Mouse (Mus musculus): Measurements from ENCODE around the gene Dusp6.

The Dusp6 gene

GRCm38 (mm10) chr10:99262319-99262866 lies 638 bp upstream of the Dusp6 start:
- no peak for DNase-seq (ENCODE audit: low read depth, low spot score)
- H3K27me3 ChIP-seq (ENCODE audit: control insufficient read depth, insufficient read depth, low read length, poor library complexity, severe bottlenecking) = no peaks in the 10 kb centered on the region
- H3K36me3 ChIP-seq (ENCODE audit: control insufficient read depth, insufficient read depth, low read length, poor library complexity, severe bottlenecking) = no peaks in the 10 kb centered on the region

GRCm38 (mm10) chr10:99263419-99264221 lies 589 bp downstream of the Dusp6 start:
- no peaks in the 10 kb centered on the region for H3K36me3 ChIP-seq (ENCODE audit: control insufficient read depth, insufficient read depth, low read length, poor library complexity, severe bottlenecking)
- DNase-seq (ENCODE audit: low read depth, low spot score) = peak; percentile 57
- no peaks in the 10 kb centered on the region for H3K27me3 ChIP-seq (ENCODE audit: control insufficient read depth, insufficient read depth, low read length, poor library complexity, severe bottlenecking)

GRCm38 (mm10) chr10:99264301-99265010 lies 1.4 kb downstream of the Dusp6 start:
- DNase-seq (ENCODE audit: low read depth, low spot score) = peak; percentile 38
- H3K36me3 ChIP-seq (ENCODE audit: control insufficient read depth, insufficient read depth, low read length, poor library complexity, severe bottlenecking) = no peaks in the 10 kb centered on the region
- no peaks in the 10 kb centered on the region for H3K27me3 ChIP-seq (ENCODE audit: control insufficient read depth, insufficient read depth, low read length, poor library complexity, severe bottlenecking)

- no peaks in the 10 kb centered on the region for H3K27me3 ChIP-seq (ENCODE audit: control insufficient read depth, insufficient read depth, low read length, poor library complexity, severe bottlenecking)
- peak; percentile 35 for DNase-seq (ENCODE audit: low read depth, low spot score)
- no peaks in the 10 kb centered on the region for H3K36me3 ChIP-seq (ENCODE audit: control insufficient read depth, insufficient read depth, low read length, poor library complexity, severe bottlenecking)
These were observed 2.1 kb downstream of the Dusp6 start for GRCm38 (mm10) chr10:99265011-99265694.

GRCm38 (mm10) chr10:99266025-99266424 lies 3.0 kb downstream of the Dusp6 start:
- peak; percentile 41 for DNase-seq (ENCODE audit: low read depth, low spot score)
- Histone ChIP-seq H3K27me3 (ENCODE audit: control insufficient read depth, insufficient read depth, low read length, poor library complexity, severe bottlenecking) (no peaks in the 10 kb centered on the region), H3K36me3 (ENCODE audit: control insufficient read depth, insufficient read depth, low read length, poor library complexity, severe bottlenecking) (no peaks in the 10 kb centered on the region)

- Histone ChIP-seq H3K27me3 (ENCODE audit: control insufficient read depth, insufficient read depth, low read length, poor library complexity, severe bottlenecking) (no peaks in the 10 kb centered on the region), H3K36me3 (ENCODE audit: control insufficient read depth, insufficient read depth, low read length, poor library complexity, severe bottlenecking) (no peaks in the 10 kb centered on the region)
- no peak for DNase-seq (ENCODE audit: low read depth, low spot score)
These were observed 4.6 kb downstream of the Dusp6 start for GRCm38 (mm10) chr10:99267621-99268020.

GRCm38 (mm10) chr10:99268421-99269300 lies 5.6 kb downstream of the Dusp6 start:
- peak; percentile 88 for DNase-seq (ENCODE audit: low read depth, low spot score)
- no peaks in the 10 kb centered on the region for H3K27me3 ChIP-seq (ENCODE audit: control insufficient read depth, insufficient read depth, low read length, poor library complexity, severe bottlenecking)
- no peaks in the 10 kb centered on the region for H3K36me3 ChIP-seq (ENCODE audit: control insufficient read depth, insufficient read depth, low read length, poor library complexity, severe bottlenecking)

GRCm38 (mm10) chr10:99269301-99269701 lies 6.3 kb downstream of the Dusp6 start:
- H3K27me3 ChIP-seq (ENCODE audit: control insufficient read depth, insufficient read depth, low read length, poor library complexity, severe bottlenecking) = no peaks in the 10 kb centered on the region
- H3K36me3 ChIP-seq (ENCODE audit: control insufficient read depth, insufficient read depth, low read length, poor library complexity, severe bottlenecking) = no peaks in the 10 kb centered on the region
- DNase-seq (ENCODE audit: low read depth, low spot score) = no peak

- H3K27me3 ChIP-seq (ENCODE audit: control insufficient read depth, insufficient read depth, low read length, poor library complexity, severe bottlenecking) = no peaks in the 10 kb centered on the region
- no peaks in the 10 kb centered on the region for H3K36me3 ChIP-seq (ENCODE audit: control insufficient read depth, insufficient read depth, low read length, poor library complexity, severe bottlenecking)
- DNase-seq (ENCODE audit: low read depth, low spot score) = no peak
These were observed 6.7 kb downstream of the Dusp6 start for GRCm38 (mm10) chr10:99269704-99270103.

GRCm38 (mm10) chr10:99270406-99270805 lies 7.4 kb downstream of the Dusp6 start:
- peak; percentile 23 for DNase-seq (ENCODE audit: low read depth, low spot score)
- Histone ChIP-seq H3K36me3 (ENCODE audit: control insufficient read depth, insufficient read depth, low read length, poor library complexity, severe bottlenecking) (no peaks in the 10 kb centered on the region), H3K27me3 (ENCODE audit: control insufficient read depth, insufficient read depth, low read length, poor library complexity, severe bottlenecking) (no peaks in the 10 kb centered on the region)

GRCm38 (mm10) chr10:99271016-99271415 lies 8.0 kb downstream of the Dusp6 start:
- Histone ChIP-seq H3K36me3 (ENCODE audit: control insufficient read depth, insufficient read depth, low read length, poor library complexity, severe bottlenecking) (no peaks in the 10 kb centered on the region), H3K27me3 (ENCODE audit: control insufficient read depth, insufficient read depth, low read length, poor library complexity, severe bottlenecking) (no peaks in the 10 kb centered on the region)
- DNase-seq (ENCODE audit: low read depth, low spot score) = peak; percentile 26

GRCm38 (mm10) chr10:99273006-99273405 lies 10.0 kb downstream of the Dusp6 start:
- Histone ChIP-seq H3K27me3 (ENCODE audit: control insufficient read depth, insufficient read depth, low read length, poor library complexity, severe bottlenecking) (no peaks in the 10 kb centered on the region), H3K36me3 (ENCODE audit: control insufficient read depth, insufficient read depth, low read length, poor library complexity, severe bottlenecking) (no peaks in the 10 kb centered on the region)
- DNase-seq (ENCODE audit: low read depth, low spot score) = no peak

GRCm38 (mm10) chr10:99274640-99275039 lies 11.6 kb downstream of the Dusp6 start:
- Histone ChIP-seq H3K36me3 (ENCODE audit: control insufficient read depth, insufficient read depth, low read length, poor library complexity, severe bottlenecking) (no peaks in the 10 kb centered on the region), H3K27me3 (ENCODE audit: control insufficient read depth, insufficient read depth, low read length, poor library complexity, severe bottlenecking) (no peaks in the 10 kb centered on the region)
- no peak for DNase-seq (ENCODE audit: low read depth, low spot score)
